Mouse (Mus musculus) liver, embryonic 14.5 days (tissue): ENCODE data around the gene Gins3. TPM values are rescaled to one million over a fixed set of nuclear protein-coding genes. Genes with fewer than 3 reads are reported as not detected.

Source experiments
- ATAC-seq: fragments of 200-750 bp; cut with Nextera tagmentation; 2 replicates; pipeline ENCODE4 v1.8.0; 2017; ENCODE audit warnings: moderate number of reproducible peaks, mild to moderate bottlenecking, moderate library complexity; ENCODE audit not compliant: insufficient read depth
- DNase-seq, 3 experiments: peaks; one replicate each; pipeline ENCODE4 v3.0.0-alpha.2; 2012 to 2013; ENCODE audit warnings: low read depth in 3 of 3, low spot score in 3 of 3
- H3K27ac ChIP-seq: fragments of 300-500 bp; sonication (generic); 2 replicates; pipeline ENCODE4 v1.5.1; 2014; ENCODE audit warnings: moderate library complexity, mild to moderate bottlenecking, control low read depth, inconsistent platforms
- H3K27me3 ChIP-seq: fragments of 300-500 bp; sonication (generic); 2 replicates; pipeline ENCODE4 v1.6.1; 2014; ENCODE audit warnings: mild to moderate bottlenecking, low read length, moderate library complexity; ENCODE audit not compliant: control insufficient read depth, insufficient read depth
- H3K36me3 ChIP-seq: fragments of 300-500 bp; sonication (generic); replicated peaks from 2 replicates; pipeline ENCODE4 v1.6.1; 2014; ENCODE audit warnings: low read depth; ENCODE audit not compliant: control insufficient read depth, insufficient read depth
- H3K4me1 ChIP-seq, 2 experiments: fragments of 200-500 bp in 1 of 2; fragments of 300-500 bp in 1 of 2; sonication (generic) in 1 of 2; replicated peaks; 2 replicates each; pipeline ENCODE4 v1.6.1; 2012 to 2014; ENCODE audit warnings: antibody characterized with exemption in 1 of 2, inconsistent platforms in 1 of 2, low read length in 1 of 2; ENCODE audit not compliant: control insufficient read depth in 2 of 2, insufficient read depth in 2 of 2
- H3K4me2 ChIP-seq: fragments of 300-500 bp; sonication (generic); 2 replicates; pipeline ENCODE4 v1.6.1; 2014; ENCODE audit warnings: low read depth, mild to moderate bottlenecking, control low read depth, moderate library complexity
- H3K4me3 ChIP-seq, 2 experiments: fragments of 200-500 bp in 1 of 2; fragments of 300-500 bp in 1 of 2; sonication (generic) in 1 of 2; 2 replicates each; pipeline ENCODE4 v1.5.1; 2012 to 2014; ENCODE audit warnings: low read depth in 2 of 2, low read length in 2 of 2, mild to moderate bottlenecking in 2 of 2, control low read depth in 1 of 2, inconsistent platforms in 1 of 2, moderate library complexity in 1 of 2; ENCODE audit not compliant: insufficient read depth in 1 of 2
- H3K9ac ChIP-seq: fragments of 300-500 bp; sonication (generic); replicated peaks from 2 replicates; pipeline ENCODE4 v1.6.1; 2014; ENCODE audit warnings: mild to moderate bottlenecking, control low read depth, moderate library complexity
- H3K9me3 ChIP-seq: fragments of 300-500 bp; sonication (generic); 2 replicates; pipeline ENCODE4 v1.6.1; 2016; ENCODE audit warnings: low read length, mixed read lengths; ENCODE audit not compliant: control insufficient read depth
- CTCF ChIP-seq: IDR thresholded peaks from 2 replicates; pipeline ENCODE4 v1.5.1; 2016; ENCODE audit warnings: antibody characterized with exemption, low read depth, control low read depth
- EP300 ChIP-seq: IDR thresholded peaks from 2 replicates; pipeline ENCODE4 v1.6.1; 2016; ENCODE audit warnings: antibody characterized with exemption, low read depth
- WGBS: fragments of 180-500 bp; shearing (Covaris S2); extraction: QIAGEN DNeasy Blood & Tissue Kit; methylation state at CpG from one replicate; pipeline ENCODE4 v1.1.7; 2014; ENCODE audit not compliant: insufficient replicate concordance; 5-methylcytosine and 5-hydroxymethylcytosine counted together
- polyA plus RNA-seq, 2 experiments: library from polyadenylated mRNA; depleted of rRNA in 1 of 2; stranded (reverse) in 1 of 2; unstranded in 1 of 2; fragments of >200 nt; fragmentation: Nextera tagmentation in 1 of 2; extraction: Ambion mirVana in 1 of 2; gene quantifications; 2 replicates each; pipeline versions ENCODE4 v1.2.1 to v1.2.3; 2012 to 2014

Gins3 gene
- polyA plus RNA-seq, 2 experiments: 4.9 to 9.4 TPM

DNA sequence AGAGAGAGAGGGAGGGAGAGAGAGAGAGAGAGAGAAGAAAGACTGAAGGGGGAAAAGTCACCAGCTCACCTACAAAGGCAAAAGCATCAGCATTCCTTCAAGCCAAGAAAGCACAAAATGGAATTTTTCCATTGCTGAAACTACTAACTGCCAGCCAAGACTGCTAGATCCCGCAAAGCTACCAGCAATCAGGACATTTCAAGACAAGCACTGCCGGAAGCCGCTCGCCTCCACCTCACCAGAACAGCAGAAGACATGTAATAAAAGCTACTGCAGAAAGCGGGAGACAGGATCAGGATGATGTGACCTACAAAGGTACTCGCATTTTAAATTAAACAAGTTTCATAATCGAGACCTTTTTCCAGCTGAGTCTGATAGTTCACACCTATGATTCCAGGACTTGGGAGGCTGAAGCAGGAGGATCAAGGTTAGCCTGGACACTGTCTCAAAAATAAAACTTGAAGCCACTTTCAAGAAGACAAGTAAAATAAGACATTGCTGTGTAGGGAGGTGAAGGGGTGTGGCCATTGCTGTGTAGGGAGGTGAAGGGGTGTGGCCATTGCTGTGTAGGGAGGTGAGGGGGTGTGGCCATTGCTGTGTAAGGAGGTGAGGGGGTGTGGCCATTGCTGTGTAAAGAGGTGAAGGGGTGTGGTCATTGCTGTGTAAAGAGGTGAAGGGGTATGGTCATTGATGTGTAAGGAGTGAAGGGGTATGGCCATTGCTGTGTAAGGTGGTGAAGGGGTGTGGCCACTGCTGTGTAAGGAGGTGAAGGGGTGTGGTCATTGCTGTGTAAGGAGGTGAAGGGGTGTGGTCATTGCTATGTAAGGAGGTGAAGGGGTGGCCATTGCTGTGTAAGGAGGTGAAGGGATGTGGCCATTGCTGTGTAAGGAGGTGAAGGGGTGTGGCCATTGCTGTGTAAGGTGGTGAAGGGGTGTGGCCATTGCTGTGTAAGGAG lies 39.5 kb upstream of the Gins3 start:
- peaks cover 21 to 35% of the 10 kb centered on the region in 2 experiments for H3K4me1 ChIP-seq
- no peak overlapping the region for H3K9ac ChIP-seq
- no peaks in the 10 kb centered on the region for H3K36me3 ChIP-seq
- no peak overlapping the region for H3K4me3 ChIP-seq
- H3K4me2 ChIP-seq: no peak overlapping the region
- 85% methylated on average over 7 of the region's 7 CpGs for WGBS
- no peaks in the 10 kb centered on the region for H3K27me3 ChIP-seq
- no peak for ATAC-seq
- TF ChIP-seq EP300 (no peak), CTCF (no peak)
- DNase-seq: peak in 1 of 3 experiments; percentile 20
- H3K27ac ChIP-seq: peak overlapping the region; percentile 15; the same call in 1 of the 2 replicates
- H3K9me3 ChIP-seq: peaks cover 2% of the 10 kb centered on the region

- H3K27me3 ChIP-seq: no peaks in the 10 kb centered on the region
- TF ChIP-seq CTCF (no peak), EP300 (no peak)
- WGBS: 77% methylated on average over 14 of the region's 14 CpGs
- H3K27ac ChIP-seq: no peak overlapping the region
- ATAC-seq: no peak
- peaks cover 21 to 35% of the 10 kb centered on the region in 2 experiments for H3K4me1 ChIP-seq
- no peak overlapping the region for H3K4me3 ChIP-seq
- DNase-seq: no peak
- H3K36me3 ChIP-seq: no peaks in the 10 kb centered on the region
- no peak overlapping the region for H3K4me2 ChIP-seq
- H3K9me3 ChIP-seq: peaks cover 2% of the 10 kb centered on the region
- no peak overlapping the region for H3K9ac ChIP-seq
Measured at GRCm38 (mm10) chr8:95595131-95595530, 38.1 kb upstream of the Gins3 start.

DNA sequence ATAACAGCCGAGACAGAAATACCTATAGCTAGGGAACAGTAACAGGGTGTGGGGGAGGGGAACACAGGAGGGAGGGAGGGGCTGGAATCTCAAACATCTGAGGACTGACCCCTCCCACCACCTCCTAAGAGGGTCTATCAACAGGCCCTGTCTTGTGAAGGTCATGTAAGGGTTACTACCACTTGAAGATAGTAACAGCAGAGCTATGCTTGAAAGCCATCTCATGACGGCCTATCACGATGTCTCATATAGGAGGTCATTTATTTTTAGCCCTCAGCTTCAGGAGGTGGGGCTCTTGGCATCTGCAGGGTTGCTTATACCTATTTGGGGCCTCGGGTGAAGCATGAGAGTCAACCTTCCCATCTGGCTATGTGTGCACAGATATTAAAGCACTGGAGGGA lies 36.4 kb upstream of the Gins3 start:
- no peak for DNase-seq
- TF ChIP-seq CTCF (no peak), EP300 (no peak)
- no peak for ATAC-seq

DNA sequence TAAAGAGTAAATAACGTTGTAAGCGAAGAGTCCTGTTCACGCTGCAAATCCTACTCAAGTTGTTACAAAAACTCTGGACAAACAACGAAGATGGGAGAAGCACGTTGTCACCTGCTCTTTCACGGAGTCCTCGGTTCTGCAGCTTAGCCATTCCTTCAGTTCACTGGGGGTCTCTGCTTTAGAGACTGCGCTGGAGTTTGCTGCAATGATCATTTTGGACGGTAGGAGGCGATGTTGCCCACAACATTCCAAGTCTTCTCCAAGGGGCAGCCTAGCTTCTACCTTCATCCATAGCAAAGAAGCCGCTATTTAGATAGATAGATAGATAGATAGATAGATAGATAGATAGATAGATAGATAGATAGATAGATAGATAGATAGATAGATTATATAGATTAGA lies 33.4 kb upstream of the Gins3 start:
- Histone ChIP-seq H3K4me3 (no peak overlapping the region), H3K27ac (no peak overlapping the region), H3K9me3 (no peaks in the 10 kb centered on the region), H3K36me3 (no peaks in the 10 kb centered on the region), H3K9ac (no peak overlapping the region), H3K27me3 (no peaks in the 10 kb centered on the region), H3K4me2 (no peak overlapping the region), H3K4me1 (peaks cover 0 to 4% of the 10 kb centered on the region in 2 experiments; a peak in 3 of 4 replicates)
- WGBS: 13% methylated on average over 11 of the region's 11 CpGs
- DNase-seq: peak in 1 of 3 experiments; percentile 27
- ATAC-seq: no peak
- peak; percentile 80 for TF ChIP-seq CTCF
- no peak for TF ChIP-seq EP300

More for the DNA sequence above, 36.4 kb upstream of the Gins3 start:
- no peak overlapping the region for H3K27ac ChIP-seq
- H3K36me3 ChIP-seq: no peaks in the 10 kb centered on the region
- 36% methylated on average over 4 of the region's 4 CpGs for WGBS
- no peak overlapping the region for H3K4me3 ChIP-seq
- H3K4me2 ChIP-seq: no peak overlapping the region
- peaks cover 2% of the 10 kb centered on the region for H3K9me3 ChIP-seq
- H3K9ac ChIP-seq: no peak overlapping the region
- peaks cover 19 to 26% of the 10 kb centered on the region in 2 experiments for H3K4me1 ChIP-seq
- no peaks in the 10 kb centered on the region for H3K27me3 ChIP-seq

DNA sequence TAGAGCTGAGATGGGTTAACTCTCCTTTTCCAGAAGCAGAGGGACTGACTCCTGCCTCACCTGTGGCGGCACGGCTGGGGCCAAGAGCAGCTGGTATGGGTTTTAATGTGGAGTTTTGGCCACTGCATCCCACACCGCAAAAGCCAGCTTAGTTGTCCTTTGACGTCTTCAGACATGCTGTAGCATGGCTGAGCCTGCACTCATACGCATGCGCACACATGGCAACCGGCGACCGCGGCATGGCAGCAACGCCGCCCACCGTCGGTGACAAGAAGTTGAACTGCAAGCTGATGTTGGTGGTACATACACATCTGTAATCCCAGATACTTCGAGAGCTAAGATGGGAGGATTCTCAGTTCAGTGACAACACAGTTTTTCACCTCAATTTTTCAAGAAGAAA lies 31.9 kb upstream of the Gins3 start:
- WGBS: 63% methylated on average over 15 of the region's 15 CpGs
- no peak overlapping the region for H3K27ac ChIP-seq

More for the DNA sequence above, 31.9 kb upstream of the Gins3 start:
- no peaks in the 10 kb centered on the region for H3K36me3 ChIP-seq
- DNase-seq: no peak
- TF ChIP-seq EP300: no peak
- 0 out of 2 replicates have a peak, but pooled peaks have one; percentile 23 for TF ChIP-seq CTCF
- no peaks in the 10 kb centered on the region for H3K9me3 ChIP-seq
- no peak overlapping the region for H3K4me2 ChIP-seq
- H3K4me1 ChIP-seq: peaks cover 0 to 4% of the 10 kb centered on the region in 2 experiments; a peak in 3 of 4 replicates
- no peak for ATAC-seq
- H3K27me3 ChIP-seq: no peaks in the 10 kb centered on the region
- H3K4me3 ChIP-seq: no peak overlapping the region
- no peak overlapping the region for H3K9ac ChIP-seq
